Mouse (Mus musculus) lung, embryonic 15.5 days (tissue): ENCODE results near the gene Mutyh. TPM values are rescaled to one million over a fixed set of nuclear protein-coding genes. Genes with fewer than 3 reads are reported as not detected.
A peak's percentile ranks its signal among the peaks of the same experiment; 100 is the strongest.

Experiments
- ATAC-seq: fragments of 200-750 bp; cut with Nextera tagmentation; 2 replicates; pipeline ENCODE4 v1.8.0; 2017; ENCODE audit warnings: moderate number of reproducible peaks, borderline replicate concordance; ENCODE audit not compliant: low FRiP score, low TSS enrichment; ENCODE audit errors: extremely low read depth
- H3K27ac ChIP-seq: fragments of 300-500 bp; sonication (generic); 2 replicates; pipeline ENCODE4 v1.5.1; 2015; ENCODE audit warnings: moderate library complexity, mild to moderate bottlenecking, inconsistent platforms
- H3K27me3 ChIP-seq: fragments of 300-500 bp; sonication (generic); 2 replicates; pipeline ENCODE4 v1.6.1; 2015; ENCODE audit warnings: inconsistent platforms
- H3K36me3 ChIP-seq: fragments of 300-500 bp; sonication (generic); 2 replicates; pipeline ENCODE4 v1.6.1; 2015; ENCODE audit warnings: inconsistent platforms
- H3K4me1 ChIP-seq: fragments of 300-500 bp; sonication (generic); 2 replicates; pipeline ENCODE4 v1.6.1; 2015; ENCODE audit warnings: inconsistent platforms
- H3K4me2 ChIP-seq: fragments of 300-500 bp; sonication (generic); 2 replicates; pipeline ENCODE4 v1.6.1; 2015; ENCODE audit warnings: inconsistent platforms, mild to moderate bottlenecking, moderate library complexity
- H3K4me3 ChIP-seq: fragments of 300-500 bp; sonication (generic); 2 replicates; pipeline ENCODE4 v1.5.1; 2015; ENCODE audit warnings: mild to moderate bottlenecking, inconsistent platforms
- H3K9ac ChIP-seq: fragments of 300-500 bp; sonication (generic); 2 replicates; pipeline ENCODE4 v1.6.1; 2015; ENCODE audit warnings: inconsistent platforms
- H3K9me3 ChIP-seq: fragments of 300-500 bp; sonication (generic); 2 replicates; pipeline ENCODE4 v1.6.1; 2016; ENCODE audit warnings: inconsistent platforms
- WGBS: fragments of 180-500 bp; shearing (Covaris S2); methylation state at CpG from one replicate; pipeline ENCODE4 v1.1.7; 2015; 5-methylcytosine and 5-hydroxymethylcytosine counted together
- polyA plus RNA-seq: library from polyadenylated mRNA; unstranded; fragments of >200 nt; fragmentation: Nextera tagmentation; extraction: Ambion mirVana; gene quantifications from 2 replicates; pipeline ENCODE4 v1.2.1, GENCODE M21; 2015

Mutyh gene
- polyA plus RNA-seq, 1 experiment from 2014 or later, result 18.6 TPM

DNA sequence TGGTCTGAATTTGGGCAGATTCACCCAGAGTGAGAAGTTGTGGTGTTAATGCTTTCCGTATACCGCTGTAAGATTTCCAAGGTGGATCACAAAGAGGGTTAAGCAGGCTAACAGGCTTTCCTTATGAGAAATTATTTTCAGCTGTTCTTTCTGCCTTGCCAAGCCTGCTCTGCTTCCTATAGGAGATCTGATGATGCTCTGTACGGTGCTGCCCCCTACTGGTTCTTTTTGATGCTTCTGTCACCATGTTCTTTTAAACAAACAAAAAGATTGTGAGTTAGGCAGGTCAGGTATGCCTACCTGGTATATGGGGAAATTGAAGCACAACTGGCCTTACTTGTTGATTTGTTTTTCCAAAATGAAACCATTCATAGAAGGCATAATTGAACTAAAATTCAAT lies 18.6 kb upstream of the Mutyh start:
- no peak overlapping the region for H3K4me2 ChIP-seq
- H3K27ac ChIP-seq, result no peak overlapping the region
- H3K27me3 ChIP-seq, result no peaks in the 10 kb centered on the region
- H3K36me3 ChIP-seq, result no peaks in the 10 kb centered on the region
- 9% methylated on average over 3 of the region's 3 CpGs for WGBS
- no peaks in the 10 kb centered on the region for H3K4me1 ChIP-seq
- H3K4me3 ChIP-seq, result no peak overlapping the region
- ATAC-seq, result peak; percentile 55; the same call in 1 of the 2 replicates
- H3K9me3 ChIP-seq, result no peaks in the 10 kb centered on the region
- no peak overlapping the region for H3K9ac ChIP-seq

DNA sequence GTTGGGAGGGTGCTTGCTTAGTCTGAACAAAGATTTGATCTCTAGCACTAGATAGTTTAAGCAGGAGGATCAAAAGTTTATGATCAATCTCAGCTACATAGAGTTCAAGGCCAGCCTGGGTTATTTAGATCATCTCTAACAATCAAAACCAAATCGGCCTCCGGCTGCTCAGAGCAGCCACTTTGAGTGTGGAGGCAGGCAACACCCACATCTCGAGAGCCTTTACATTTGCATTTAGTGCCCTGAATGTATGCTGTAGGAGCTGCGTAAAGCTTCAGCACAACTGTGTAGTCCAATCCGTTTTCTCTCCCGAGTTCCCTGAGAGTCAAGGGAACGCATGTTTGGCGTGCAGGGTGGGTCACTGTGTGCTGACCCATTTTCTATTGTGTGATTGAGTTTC lies 15.1 kb upstream of the Mutyh start:
- ATAC-seq, result no peak
- H3K9me3 ChIP-seq, result no peaks in the 10 kb centered on the region
- H3K4me1 ChIP-seq, result no peaks in the 10 kb centered on the region
- no peak overlapping the region for H3K9ac ChIP-seq
- H3K4me3 ChIP-seq, result no peak overlapping the region
- H3K36me3 ChIP-seq, result no peaks in the 10 kb centered on the region
- no peak overlapping the region for H3K4me2 ChIP-seq
- H3K27me3 ChIP-seq, result no peaks in the 10 kb centered on the region
- 87% methylated on average over 8 of the region's 8 CpGs for whole genome bisulfite sequencing
- no peak overlapping the region for H3K27ac ChIP-seq

DNA sequence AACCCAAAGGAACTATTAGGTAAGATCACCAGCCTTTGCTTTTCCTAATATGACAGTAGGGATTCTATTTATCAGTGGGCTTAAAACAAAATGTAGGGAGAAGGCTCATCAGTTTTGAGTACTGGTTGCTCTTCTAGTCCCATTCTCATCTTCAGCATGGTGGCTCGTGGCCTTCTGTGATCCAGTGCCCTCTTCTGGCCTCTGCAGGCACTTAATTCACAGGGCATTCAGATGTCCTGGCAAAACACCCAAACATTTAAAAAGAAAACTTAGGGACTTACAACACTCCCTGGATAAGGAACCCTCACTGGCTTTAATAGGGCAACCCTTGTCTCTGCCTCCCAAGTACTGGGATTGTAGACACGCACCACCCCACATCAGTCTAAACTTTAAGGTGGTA lies 13.2 kb upstream of the Mutyh start:
- no peak for ATAC-seq
- no peak overlapping the region for H3K4me3 ChIP-seq
- no peaks in the 10 kb centered on the region for H3K4me1 ChIP-seq
- H3K36me3 ChIP-seq, result no peaks in the 10 kb centered on the region
- no peaks in the 10 kb centered on the region for H3K9me3 ChIP-seq
- 71% methylated on average over 2 of the region's 2 CpGs for WGBS
- H3K27ac ChIP-seq, result no peak overlapping the region
- H3K4me2 ChIP-seq, result no peak overlapping the region
- H3K9ac ChIP-seq, result no peak overlapping the region
- H3K27me3 ChIP-seq, result no peaks in the 10 kb centered on the region

DNA sequence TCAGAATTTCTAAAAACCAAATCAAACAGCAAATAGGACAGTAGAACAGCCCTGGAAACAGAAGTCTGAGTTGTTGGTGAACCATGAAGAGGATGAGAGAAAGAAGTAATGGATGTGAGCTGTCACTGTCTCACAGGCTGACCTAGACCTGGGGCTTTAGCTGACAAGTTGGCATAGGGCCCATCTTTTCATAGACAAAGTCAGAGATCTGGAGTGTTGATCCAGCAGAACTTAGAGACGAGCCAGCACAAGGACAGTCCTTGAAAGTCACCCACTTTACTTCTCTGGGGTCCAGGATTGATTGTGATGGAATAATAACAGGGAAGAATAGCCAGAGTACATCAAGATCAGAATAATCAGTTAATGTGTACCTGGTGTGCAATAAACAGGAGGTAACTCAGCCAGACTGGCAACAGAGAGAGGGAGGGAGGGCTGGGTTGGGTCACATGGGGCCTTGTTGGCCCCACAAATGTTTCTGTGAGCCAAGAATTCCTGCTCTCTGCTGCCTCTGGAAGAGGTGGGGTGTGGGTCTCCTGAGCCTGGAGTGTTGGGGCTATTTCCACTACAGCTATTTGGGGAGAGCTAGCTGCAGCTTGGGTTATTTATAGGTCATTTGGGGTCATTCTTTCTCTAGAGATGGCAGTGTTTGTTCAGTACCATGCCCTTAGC lies 10.9 kb upstream of the Mutyh start:
- ATAC-seq, result peak; percentile 46
- Histone ChIP-seq H3K4me1 (no peaks in the 10 kb centered on the region), H3K27me3 (no peaks in the 10 kb centered on the region), H3K9ac (no peak overlapping the region), H3K36me3 (no peaks in the 10 kb centered on the region), H3K4me3 (no peak overlapping the region), H3K9me3 (no peaks in the 10 kb centered on the region), H3K27ac (no peak overlapping the region), H3K4me2 (no peak overlapping the region)
- WGBS, result 30% methylated on average over 1 of the region's 1 CpGs

DNA sequence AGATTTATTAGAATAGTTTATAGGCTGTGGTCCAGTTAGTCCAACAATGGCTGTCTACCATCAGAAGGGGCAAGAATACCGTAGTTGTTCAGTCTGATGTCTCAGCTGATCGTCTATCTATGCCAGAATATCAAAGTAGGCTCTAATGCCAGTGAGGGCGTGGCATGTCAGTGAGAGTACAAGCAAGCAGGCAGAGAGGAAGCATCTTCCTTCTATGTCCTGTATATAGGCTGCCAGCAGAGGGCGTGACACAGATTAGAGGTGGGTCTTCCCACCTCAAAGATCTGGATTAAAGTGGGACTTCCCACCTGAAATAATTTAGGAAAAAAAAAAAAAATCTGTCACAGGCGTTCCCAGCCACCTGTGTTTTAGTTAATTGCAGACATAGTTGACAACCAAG lies 7.6 kb upstream of the Mutyh start:
- no peak overlapping the region for H3K4me3 ChIP-seq
- H3K9ac ChIP-seq, result no peak overlapping the region
- no peak overlapping the region for H3K4me2 ChIP-seq
- ATAC-seq, result no peak
- H3K4me1 ChIP-seq, result no peaks in the 10 kb centered on the region
- no peak overlapping the region for H3K27ac ChIP-seq
- no peaks in the 10 kb centered on the region for H3K9me3 ChIP-seq
- H3K27me3 ChIP-seq, result no peaks in the 10 kb centered on the region
- H3K36me3 ChIP-seq, result peaks cover 32% of the 10 kb centered on the region
- WGBS, result 42% methylated on average over 5 of the region's 5 CpGs

DNA sequence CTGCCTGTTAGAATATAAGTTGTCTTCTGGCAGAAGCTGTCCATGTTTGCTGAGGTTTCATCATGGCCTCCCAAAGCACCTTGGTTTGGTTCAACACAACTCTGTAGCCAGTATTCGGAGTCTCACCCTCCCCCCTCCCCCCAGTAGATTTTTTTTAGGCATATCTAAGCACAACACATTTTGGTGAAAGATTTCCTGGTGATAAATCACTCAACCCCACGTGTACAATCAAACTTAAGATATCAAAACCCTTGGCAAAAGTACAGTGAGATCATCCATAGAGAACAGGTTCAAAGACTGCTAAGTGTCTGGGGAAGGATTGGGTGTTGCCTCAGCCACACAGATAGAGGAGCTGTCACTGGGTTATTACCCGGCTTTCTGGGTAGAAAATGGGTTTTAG lies 3.5 kb downstream of the Mutyh start:
- H3K9me3 ChIP-seq, result no peaks in the 10 kb centered on the region
- 55% methylated on average over 3 of the region's 3 CpGs for WGBS
- no peaks in the 10 kb centered on the region for H3K27me3 ChIP-seq
- no peak overlapping the region for H3K9ac ChIP-seq
- H3K36me3 ChIP-seq, result no peaks in the 10 kb centered on the region
- no peak overlapping the region for H3K27ac ChIP-seq
- no peak overlapping the region for H3K4me2 ChIP-seq
- peaks cover 9% of the 10 kb centered on the region for H3K4me1 ChIP-seq
- H3K4me3 ChIP-seq, result no peak overlapping the region
- ATAC-seq, result no peak

DNA sequence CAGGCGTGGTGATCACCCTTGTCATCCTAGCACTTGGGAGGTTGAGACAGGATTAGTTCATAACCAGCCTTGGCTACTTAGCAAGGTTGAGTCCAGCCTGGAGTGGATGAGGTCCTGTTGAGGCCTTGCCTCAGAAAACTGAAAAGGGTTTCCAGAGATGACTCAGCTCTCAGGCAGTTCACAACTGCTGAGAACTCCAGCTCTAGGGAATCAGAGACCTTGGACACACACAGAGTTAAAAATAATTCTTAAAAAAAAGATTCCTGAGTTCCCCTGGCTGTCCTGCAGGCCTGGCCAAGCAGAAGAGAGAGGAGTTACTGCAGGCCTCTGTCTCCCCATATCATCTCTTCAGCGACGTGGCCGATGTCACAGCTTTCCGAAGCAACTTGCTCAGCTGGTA lies 7.8 kb downstream of the Mutyh start:
- Histone ChIP-seq H3K4me2 (no peak overlapping the region), H3K4me3 (no peak overlapping the region), H3K9ac (no peak overlapping the region), H3K36me3 (0 out of 2 replicates have a peak, but pooled peaks cover 7% of the 10 kb centered on the region), H3K4me1 (no peaks in the 10 kb centered on the region), H3K27ac (no peak overlapping the region), H3K27me3 (peaks cover 10% of the 10 kb centered on the region), H3K9me3 (no peaks in the 10 kb centered on the region)
- ATAC-seq, result no peak
- 87% methylated on average over 5 of the region's 5 CpGs for WGBS

DNA sequence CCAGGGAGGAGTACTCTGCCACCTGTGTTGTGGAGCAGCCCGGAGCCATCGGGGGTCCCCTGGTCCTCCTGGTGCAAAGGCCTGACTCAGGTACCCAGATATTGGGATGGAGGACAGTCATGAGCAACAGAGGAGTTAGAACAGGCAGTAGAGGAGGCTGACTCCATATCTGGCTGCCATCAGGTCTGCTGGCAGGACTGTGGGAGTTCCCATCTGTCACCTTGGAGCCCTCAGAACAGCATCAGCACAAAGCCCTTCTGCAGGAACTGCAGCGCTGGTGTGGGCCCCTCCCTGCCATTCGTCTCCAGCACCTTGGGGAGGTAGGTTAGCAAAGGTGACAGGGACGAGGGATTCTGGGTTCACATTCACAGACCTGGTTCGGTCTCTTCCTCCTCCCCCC lies 10.0 kb downstream of the Mutyh start:
- H3K27me3 ChIP-seq, result peaks cover 20% of the 10 kb centered on the region
- H3K4me2 ChIP-seq, result no peak overlapping the region
- no peak for ATAC-seq
- no peak overlapping the region for H3K9ac ChIP-seq
- 85% methylated on average over 6 of the region's 6 CpGs for WGBS
- no peaks in the 10 kb centered on the region for H3K9me3 ChIP-seq
- H3K4me3 ChIP-seq, result no peak overlapping the region
- peaks cover 8% of the 10 kb centered on the region for H3K4me1 ChIP-seq
- H3K27ac ChIP-seq, result no peak overlapping the region
- H3K36me3 ChIP-seq, result 0 out of 2 replicates have a peak, but pooled peaks cover 7% of the 10 kb centered on the region

DNA sequence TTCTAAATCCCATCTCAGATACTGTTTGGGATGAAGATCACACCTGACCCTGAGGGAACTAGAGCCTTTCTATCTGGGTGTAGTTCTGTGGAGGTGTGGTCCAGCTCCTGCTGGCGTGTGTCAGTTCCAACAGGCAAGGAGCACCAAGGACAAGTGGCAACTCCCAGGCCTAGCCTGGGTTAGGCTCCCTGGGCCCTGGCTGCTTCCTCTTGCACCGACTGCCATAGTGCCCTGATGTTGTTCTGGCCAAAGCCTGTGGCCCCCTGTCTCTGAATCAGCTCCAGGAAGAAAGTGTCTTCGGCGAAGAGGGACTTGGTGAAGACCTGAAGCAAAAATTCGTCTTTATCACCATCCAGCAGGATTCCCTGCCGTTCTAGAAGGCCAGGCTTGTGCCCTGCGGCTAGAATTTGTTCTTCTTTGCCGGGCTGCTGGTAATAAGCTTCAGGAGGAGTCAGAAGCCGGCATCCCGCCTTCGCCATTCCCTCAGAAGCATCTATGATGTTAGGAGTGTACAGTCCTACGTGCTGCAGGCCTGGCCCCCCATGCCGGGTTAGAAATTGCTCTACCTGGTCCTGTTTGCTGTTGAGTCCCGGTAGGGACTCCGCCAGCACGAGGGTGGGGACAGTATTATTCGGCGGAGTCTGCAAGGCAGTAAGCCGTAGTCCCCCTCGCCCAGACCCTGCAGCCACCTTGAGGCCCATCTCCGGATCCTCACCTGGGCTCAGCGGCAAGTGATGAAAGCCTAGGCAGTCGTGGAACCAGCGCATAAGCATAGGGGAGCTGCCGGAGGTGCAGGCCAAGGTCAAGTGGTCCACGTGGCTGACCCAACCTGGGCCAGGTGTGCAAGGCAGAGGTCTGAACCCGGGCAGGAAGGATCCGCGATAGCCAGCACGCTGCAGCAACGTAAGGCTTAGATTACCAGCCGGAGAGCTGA lies 12.7 kb downstream of the Mutyh start:
- Histone ChIP-seq H3K27me3 (peaks cover 20% of the 10 kb centered on the region), H3K36me3 (0 out of 2 replicates have a peak, but pooled peaks cover 7% of the 10 kb centered on the region), H3K9me3 (no peaks in the 10 kb centered on the region), H3K9ac (peak overlapping the region; percentile 45; the same call in 1 of the 2 replicates), H3K4me2 (peak overlapping the region; percentile 96), H3K4me3 (peak overlapping the region; percentile 54), H3K4me1 (peaks cover 11% of the 10 kb centered on the region), H3K27ac (no peak overlapping the region)
- WGBS, result 24% methylated on average over 32 of the region's 32 CpGs
- no peak for ATAC-seq

DNA sequence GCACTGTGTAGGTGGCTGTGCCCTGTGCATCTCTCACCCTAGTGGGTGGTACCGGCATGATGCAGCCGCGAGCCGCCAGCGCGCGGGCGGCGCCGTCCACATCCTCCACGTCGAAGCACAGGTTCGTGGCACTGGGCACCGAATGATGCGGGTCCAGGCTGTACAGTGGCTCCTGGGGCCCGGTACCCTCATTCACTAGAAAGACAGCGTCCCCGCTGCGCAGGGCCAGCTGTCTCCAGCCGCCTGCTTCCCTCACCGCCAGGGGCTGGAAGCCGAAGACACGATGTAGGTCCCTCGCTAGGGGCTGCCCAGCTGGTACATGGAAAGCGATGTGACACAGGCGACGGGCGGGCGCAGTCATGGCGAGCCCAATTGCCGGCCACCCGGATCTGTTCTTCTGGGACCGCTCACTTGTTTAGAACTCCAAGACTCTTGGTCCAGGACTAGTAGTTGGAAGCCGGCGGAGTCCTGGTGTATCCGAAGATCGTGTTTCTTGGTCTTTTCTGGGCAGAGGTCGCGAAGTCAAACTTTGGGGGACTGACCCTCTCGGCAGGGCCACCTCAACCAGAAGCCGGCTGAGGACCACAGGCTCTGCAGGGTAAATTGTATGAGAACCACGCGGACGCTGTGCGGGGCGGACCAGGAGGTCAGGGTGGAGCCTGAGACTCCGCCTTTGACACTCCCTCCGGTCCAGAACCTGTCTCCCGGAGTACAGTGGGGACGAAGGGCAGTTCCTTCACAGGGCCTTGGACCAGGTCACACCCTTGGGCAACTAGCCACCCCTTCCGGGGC lies 13.6 kb downstream of the Mutyh start:
- peak; percentile 74 for ATAC-seq
- WGBS, result under 1% methylated on average over 51 of the region's 51 CpGs

DNA sequence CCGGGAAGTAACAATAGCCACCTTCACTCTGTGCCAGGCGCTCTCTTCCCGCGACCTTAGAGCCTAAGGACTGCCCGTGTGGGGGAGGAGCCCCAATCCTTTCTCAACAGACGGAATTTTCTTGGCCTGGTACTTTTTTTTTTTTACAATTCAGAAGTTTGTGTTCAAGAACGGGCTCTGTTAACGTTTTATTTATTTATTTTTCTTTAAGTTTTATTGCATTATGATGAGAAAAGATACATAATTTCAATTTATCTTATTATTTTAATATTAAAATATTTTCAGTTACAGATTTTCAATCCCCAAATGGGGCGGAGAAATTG lies 14.1 kb downstream of the Mutyh start, which contains the start of gene Hpdl:
Gene Hpdl, minus strand, starts transcription at position 14 of the 323 bp plus-strand sequence.
- H3K27ac ChIP-seq, result no peak within 1 kb of the TSS
- H3K9ac ChIP-seq, result peak within 1 kb of the TSS; percentile 45
- peak within 1 kb of the TSS; percentile 54 for H3K4me3 ChIP-seq
- peaks cover 13% of the 10 kb centered on the region for H3K4me1 ChIP-seq
- no peak; the same call in 1 of the 2 replicates for ATAC-seq
- H3K36me3 ChIP-seq, result 0 out of 2 replicates have a peak, but pooled peaks cover 3% of the 10 kb centered on the region
- H3K9me3 ChIP-seq, result no peaks in the 10 kb centered on the region
- H3K4me2 ChIP-seq, result peak within 1 kb of the TSS; percentile 96
- H3K27me3 ChIP-seq, result peaks cover 20% of the 10 kb centered on the region
- WGBS, result 11% methylated on average over 9 of the region's 9 CpGs

More for the DNA sequence above, 13.6 kb downstream of the Mutyh start:
- Histone ChIP-seq H3K4me2 (peak overlapping the region; percentile 96), H3K36me3 (0 out of 2 replicates have a peak, but pooled peaks cover 7% of the 10 kb centered on the region), H3K27ac (no peak overlapping the region), H3K4me3 (peak overlapping the region; percentile 54), H3K9ac (peak overlapping the region; percentile 45), H3K9me3 (no peaks in the 10 kb centered on the region), H3K4me1 (peaks cover 13% of the 10 kb centered on the region), H3K27me3 (peaks cover 20% of the 10 kb centered on the region)
